Mouse (Mus musculus): ENCODE measurements around the gene Oit3. TPM values are rescaled to one million over a fixed set of nuclear protein-coding genes. Genes with fewer than 3 reads are reported as not detected.
A peak's percentile ranks its signal among the peaks of the same experiment; 100 is the strongest.
"Not testable (repeated sequence)": the region's sequence is repeated elsewhere in the genome, so short reads cannot be mapped to it uniquely, and the experiment has no call there.

Oit3 gene
- total RNA-seq, 2 experiments from 2014 or later = 0.19 to 0.20 TPM

DNA sequence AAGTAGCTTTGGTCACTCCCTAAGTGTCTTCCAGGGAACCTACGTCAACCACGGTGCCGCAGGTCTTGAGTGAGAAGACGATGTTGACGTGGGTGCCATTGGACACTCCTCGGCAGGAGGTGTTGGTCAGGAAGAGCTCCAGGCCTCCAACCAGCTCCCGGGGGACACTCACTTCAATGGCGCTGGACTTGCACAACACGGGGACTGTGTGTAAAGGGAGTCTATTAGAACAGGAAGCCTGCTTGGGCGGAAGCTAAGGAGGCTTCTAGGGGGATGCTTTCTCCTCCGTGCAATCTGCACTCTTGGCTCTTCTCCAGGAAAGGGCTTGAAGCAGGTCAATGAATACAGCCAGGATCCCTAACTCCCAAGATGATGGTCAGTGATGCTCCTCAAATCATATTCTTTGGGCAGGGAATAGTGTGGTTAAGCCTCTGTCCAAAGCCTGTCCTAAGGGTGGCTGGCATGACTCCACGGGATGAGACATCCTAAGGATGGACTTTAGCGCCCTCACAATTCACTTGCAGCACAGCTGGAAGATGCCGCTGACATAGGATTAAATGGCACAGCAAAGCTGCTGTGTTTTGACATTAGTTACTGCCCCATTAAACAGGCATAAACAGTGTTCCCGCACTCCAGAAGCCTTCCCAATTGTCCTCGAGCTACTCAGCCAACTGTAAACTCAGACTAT lies 12.0 kb downstream of the Oit3 start:
- DNase-seq = no peak

GRCm38 (mm10) chr10:59426371-59426770 lies 15.2 kb downstream of the Oit3 start:
- DNase-seq = no peak

DNA sequence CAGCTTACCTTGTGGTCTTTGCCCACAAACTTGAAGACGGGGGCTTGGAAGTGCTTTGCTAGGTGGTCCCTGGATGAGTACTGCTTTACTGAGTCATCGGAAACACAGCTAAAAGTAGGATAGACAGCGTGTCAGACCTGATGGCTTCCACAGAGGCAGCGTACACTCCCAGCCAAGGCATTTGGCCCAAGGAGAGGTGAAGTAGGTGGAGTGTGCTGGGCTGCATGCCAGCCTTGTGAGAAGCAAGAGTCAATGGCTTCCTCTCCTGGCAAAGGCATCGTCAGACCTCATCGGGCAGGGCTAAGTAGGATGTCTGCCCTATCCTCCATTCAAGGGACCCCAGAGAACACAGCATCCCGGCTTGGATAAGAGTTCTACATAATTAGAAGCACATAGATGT lies 16.2 kb downstream of the Oit3 start:
- DNase-seq = peak; percentile 79

DNA sequence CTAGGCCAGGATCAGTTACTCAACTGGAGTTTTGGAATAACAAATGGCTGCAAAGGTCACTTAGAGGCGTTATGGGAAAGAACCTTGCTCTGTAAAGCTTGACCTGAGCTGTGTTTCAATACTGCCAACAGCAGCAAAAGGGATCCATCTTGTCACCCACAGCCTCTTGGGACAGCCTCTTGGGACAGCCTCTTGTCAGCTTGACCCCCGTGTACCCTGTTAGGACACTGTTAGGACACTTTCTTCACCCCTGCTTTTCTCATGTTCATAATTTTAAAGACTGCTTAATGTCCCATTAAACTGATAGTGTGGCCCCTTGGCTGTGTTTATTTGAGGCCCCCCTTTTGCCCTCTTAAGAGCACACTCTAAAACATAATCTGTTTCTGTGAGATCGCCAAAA lies 17.1 kb downstream of the Oit3 start:
- DNase-seq = no peak

- no peak for DNase-seq
Measured at GRCm38 (mm10) chr10:59419516-59419915, 22.1 kb downstream of the Oit3 start.

GRCm38 (mm10) chr10:59416623-59417022 lies 25.0 kb downstream of the Oit3 start:
- DNase-seq = no peak

GRCm38 (mm10) chr10:59413711-59414110 lies 27.9 kb downstream of the Oit3 start:
- DNase-seq = no peak

GRCm38 (mm10) chr10:59410264-59410663 lies 31.3 kb downstream of the Oit3 start:
- DNase-seq = no peak

- DNase-seq = no peak
Measured at GRCm38 (mm10) chr10:59408499-59408898, 33.1 kb downstream of the Oit3 start.

- DNase-seq = no peak
Measured at GRCm38 (mm10) chr10:59403793-59404149, 37.8 kb downstream of the Oit3 start.

- no peak for DNase-seq
Measured at GRCm38 (mm10) chr10:59402899-59403792, 38.4 kb downstream of the Oit3 start, which contains the start of gene Pla2g12b. Pla2g12b (plus strand) TSS chr10:59403660.

GRCm38 (mm10) chr10:59395461-59395860 lies 46.1 kb downstream of the Oit3 start, which contains the start of gene Gm10273:
Gm10273 (plus strand) TSS chr10:59395632.
- not testable (repeated sequence) for DNase-seq

DNA sequence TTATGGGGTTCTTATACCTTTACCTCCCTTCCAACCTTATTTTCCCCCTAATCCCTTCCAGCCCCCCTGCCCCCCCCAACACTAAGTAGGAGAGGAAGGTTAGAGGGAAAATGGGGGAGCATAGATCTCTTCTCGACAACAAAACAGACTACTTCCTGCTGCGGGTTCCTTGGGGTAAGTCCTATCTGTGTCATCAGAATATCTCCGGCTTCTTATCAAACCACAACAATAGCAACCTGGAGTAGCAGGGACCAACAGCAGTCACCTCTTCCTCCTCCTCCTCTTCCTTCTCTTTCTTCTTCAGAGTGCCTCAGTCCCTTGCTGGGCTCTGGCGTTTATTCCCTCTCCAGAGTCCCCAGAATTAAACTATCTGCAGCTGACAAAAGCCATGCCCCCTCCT lies 49.7 kb downstream of the Oit3 start:
- DNase-seq = no peak

GRCm38 (mm10) chr10:59389652-59390051 lies 51.9 kb downstream of the Oit3 start:
- no peak for DNase-seq

DNA sequence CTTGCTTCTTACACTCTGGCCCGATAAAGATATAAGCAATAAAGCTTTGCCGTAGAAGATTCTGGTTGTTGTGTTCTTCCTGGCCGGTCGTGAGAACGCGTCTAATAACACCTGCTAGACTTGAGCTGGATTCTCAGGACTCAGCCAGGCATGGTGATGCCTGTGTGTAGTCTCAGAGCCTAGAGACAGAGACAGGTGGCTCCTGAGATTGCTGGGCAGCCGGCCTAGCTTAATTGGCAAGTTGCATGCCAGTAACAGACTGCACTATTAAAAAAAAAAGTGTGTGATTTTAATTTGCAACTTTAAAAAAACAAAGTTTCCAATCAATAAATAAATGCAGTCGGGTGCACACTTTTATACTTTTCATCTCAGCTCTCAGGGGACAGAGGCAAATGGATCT lies 54.6 kb downstream of the Oit3 start:
- DNase-seq = no peak

- not testable (repeated sequence) for DNase-seq
Measured at GRCm38 (mm10) chr10:59381563-59381962, 60.0 kb downstream of the Oit3 start.

DNA sequence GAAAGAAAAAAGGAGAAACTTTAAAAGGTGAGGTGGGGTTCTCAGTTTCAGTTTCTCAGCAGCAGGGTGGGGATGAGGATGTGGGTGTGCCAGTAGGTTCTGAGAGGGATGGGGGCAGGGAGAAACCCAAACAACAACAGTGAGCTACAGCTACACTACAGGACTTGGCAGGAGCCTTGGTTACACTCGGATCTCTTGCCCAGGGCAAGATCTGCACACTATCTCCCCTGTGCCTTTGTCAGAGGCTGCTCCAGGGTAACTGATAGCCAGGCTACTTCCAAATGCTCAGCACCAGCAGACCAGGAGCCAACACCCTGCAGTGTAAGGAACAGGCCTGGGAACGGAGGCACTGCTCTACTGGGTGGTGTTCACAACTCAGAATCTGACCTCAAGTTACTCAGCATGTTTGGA lies 61.2 kb downstream of the Oit3 start:
- DNase-seq = no peak

- DNase-seq = no peak
Measured at GRCm38 (mm10) chr10:59379927-59380326, 61.7 kb downstream of the Oit3 start.

- DNase-seq = no peak
Measured at GRCm38 (mm10) chr10:59378728-59379127, 62.9 kb downstream of the Oit3 start.

DNA sequence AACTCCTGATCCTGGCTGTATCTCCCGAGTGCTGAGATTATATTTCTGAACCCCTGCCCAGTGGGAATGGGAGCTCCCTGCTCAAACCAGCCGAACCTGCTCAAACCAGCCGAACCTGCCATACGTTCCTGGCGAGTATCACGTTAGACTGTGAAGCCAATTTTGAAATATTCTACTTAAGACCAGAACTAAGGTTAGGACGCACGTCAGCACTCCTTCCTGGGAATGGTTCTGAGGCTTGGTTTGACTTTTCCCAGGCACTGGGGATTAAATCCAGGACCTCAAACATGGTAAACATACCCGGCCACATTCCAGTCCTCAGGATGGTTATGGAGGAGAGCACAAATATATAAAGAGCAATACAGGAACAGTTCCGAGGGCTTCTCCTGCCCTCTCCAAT lies 63.7 kb downstream of the Oit3 start:
- no peak for DNase-seq

Data from gastrocnemius, postnatal 25 days (tissue).